Mouse (Mus musculus): ENCODE data around the gene Gpr84.
A peak's percentile ranks its signal among the peaks of the same experiment; 100 is the strongest.
"Not testable (repeated sequence)": the region's sequence is repeated elsewhere in the genome, so short reads cannot be mapped to it uniquely, and the experiment has no call there.

Gpr84 gene

DNA sequence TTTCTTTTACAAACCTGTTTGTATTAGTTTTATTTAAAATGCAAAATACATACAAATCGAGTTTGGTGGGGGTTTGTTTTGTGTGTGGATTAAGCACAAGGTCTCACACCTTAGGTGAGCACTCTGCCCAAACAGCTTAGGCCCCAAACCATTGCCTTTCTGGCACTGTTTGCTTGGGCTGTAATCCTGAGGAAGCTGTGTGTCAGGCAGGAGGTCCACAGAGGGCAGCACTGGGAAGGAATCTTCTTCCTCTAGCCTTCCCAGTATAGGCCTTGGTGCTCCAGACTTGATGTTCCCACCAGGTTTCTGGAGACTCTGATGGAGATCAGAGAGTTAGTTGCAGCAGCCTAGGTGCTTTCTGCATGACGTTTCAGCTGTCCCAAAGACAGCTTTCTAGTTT is 25.8 kb downstream of the Gpr84 start:
- no peak for DNase-seq

DNA sequence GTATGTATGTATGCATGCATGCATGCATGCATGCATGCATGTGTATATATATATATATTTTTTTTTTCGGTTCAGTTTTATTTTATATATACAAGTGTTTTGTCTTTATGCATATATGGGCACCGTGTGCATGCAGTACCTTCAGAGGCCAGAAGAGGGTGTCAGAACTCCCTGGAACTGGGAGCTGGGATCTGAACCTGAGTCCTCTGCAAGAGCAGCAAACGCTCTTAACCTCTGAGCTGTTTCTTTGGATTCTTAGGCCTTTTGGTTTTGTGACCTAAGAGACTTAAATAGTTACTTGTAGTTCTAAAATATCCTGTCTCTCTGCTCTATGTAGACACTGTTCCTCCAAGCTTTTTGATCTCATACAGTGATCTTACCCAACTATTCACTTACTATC is 26.3 kb downstream of the Gpr84 start:
- peak; percentile 70 for DNase-seq

DNA sequence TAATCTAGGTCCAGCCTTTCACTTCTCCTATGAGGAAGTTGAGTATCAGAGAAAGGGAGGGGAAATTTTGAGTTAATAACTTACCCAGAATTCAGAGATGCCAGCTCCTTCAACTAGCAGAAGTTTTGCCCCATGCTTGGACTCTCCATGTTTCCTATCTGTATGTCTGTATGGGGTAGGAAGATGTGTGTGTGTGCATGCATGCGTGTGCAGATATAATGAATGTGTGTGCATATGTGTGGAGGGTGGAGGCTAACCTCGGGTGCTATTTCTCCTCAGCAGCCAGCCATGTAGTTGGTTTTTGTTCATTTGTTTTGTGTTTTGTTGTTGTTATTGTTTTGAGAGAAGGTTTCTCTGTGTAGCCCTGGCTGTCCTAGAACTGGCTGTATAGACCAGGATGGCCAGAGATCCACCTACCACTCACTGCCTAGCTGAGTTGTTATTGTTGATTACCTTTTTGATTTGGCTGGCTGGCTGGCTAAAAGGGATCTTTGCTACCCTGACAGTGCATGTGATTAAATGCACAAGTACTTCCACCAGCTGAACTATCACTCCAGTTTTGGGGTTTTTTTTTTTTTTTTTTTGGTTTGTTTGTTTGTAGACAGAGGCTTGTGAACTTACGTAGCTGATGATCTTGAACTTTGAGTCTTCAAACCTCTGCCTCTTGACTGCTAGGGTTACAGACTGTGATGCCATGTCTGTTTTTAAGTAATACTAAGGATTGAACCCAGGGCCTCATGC is 28.8 kb downstream of the Gpr84 start:
- no peak for DNase-seq

DNA sequence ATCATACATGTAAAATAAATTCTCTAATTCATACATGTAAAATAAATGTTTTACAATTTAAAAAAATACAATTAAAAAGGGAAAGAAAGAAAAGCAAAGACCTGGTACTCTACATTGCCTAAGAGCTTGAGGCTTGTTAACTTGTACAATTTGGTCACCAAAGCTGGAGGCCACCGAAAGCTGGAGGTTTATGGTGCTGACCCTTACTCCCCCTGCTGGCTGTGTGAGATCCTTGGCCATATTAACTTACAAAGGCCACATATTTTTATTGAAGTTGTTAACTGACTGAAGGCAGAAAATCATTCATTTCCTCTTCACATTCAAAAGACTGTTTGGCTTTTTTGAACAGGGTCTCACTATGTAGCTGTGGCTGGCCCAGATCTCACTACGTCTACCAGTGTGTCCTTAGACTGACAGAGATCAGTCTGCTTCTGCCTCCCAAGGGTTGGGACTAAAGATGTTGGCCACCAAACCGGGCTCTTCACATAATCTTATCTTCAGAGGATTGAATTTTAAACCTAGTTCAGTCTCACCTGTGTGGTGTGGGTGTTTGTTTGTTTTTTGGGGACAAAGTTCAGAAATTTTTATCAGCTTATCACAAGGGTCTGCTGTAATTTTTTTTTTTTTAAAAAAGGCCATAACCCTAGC is 29.5 kb downstream of the Gpr84 start:
- DNase-seq, result peak; percentile 67

DNA sequence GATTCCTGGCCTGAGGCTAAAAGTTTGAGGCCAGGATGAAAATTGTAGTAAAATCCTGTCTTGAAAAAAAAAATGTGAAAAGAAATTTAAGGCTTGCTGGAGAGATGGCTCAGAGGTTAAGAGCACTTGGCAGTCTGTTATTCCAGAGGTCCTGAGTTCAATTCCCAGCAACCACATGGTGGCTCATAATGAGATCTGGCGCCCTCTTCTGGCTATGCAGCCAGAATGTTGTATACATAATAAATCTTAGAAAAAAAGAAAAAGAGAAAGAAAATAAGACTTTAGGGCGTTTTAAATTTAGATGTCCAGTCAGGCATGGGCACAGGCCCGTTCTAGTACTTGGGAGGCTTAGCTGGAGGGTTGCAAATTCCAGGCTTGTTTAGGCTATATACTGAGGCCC is 30.7 kb downstream of the Gpr84 start:
- DNase-seq, result peak; percentile 74

DNA sequence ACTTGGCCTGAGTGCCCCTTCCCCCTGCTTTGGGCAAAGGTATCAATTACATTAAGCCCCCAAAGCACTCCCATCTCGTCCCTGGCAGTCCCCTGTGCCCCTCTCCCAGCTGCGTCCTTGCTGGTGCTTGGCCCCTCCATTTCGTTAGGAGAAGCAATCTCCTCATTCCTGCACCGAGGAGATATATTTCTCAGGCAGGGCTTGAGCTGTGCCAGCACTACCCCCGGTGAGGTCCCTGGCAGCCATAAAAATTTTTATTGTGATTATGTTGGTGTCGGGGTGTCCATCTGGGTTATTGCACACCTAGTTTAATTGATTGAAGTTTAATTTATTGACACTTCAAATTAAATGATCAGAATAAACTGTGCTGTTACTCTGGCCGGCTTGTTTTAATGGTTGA is 32.5 kb downstream of the Gpr84 start:
- DNase-seq, result no peak

DNA sequence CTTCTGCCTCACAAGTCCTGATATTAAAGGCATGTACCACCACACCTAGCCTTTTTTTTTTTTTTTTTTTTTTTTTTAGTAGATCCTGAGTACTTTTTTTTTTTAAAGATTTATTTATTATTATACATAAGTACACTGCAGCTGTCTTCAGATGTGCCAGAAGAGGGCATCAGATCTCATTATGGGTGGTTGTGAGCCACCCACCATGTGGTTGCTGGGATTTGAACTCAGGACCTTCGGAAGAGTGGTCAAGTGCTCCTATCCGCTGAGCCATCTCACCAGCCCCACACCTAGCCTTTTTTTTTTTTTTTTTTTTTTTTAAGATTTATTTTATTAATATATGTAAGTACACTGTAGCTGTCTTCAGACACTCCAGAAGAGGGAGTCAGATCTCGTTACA is 34.5 kb downstream of the Gpr84 start:
- DNase-seq, result not testable (repeated sequence)

DNA sequence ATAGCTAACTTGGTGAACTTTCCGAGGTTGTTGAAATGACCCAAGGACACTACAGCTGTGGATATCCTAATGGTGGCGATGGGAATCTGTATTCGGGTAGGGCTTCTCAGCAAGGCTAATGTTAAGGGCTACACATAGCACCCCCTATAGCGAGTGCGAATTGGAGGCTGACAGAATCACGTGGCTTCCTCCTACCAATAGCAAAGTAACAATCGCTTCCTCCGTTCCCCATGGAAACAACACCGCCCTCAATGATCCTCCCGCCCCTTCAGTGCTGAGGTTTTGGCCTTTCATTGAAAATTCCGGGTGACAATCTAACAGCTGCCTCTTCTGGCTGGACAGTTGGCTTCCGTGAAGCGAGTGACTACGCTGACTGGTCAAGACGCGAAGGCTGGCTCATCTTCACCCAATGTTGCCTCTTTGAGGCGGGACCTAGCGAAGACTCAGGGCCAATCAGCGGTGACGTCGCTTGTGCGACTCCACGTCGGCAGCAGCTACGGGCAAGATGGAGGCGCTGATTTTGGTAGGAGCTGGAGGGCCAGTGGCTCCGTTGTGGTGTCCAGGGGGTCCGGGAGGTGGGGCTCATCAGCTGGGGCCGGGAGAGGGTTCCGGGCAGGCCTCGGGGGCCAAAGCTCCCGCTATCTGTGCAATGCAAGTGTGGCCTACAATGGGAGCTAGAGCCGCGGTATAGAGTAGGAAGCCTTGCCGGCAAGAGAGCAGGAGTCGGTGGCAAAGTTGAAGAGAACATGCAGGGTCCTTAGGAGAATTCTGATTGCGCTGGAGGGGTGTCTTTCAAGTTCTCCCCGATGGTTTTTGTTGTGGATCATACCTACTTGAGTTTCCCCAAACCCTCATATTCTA is 37.8 kb downstream of the Gpr84 start, which contains the start of gene Copz1:
Gene Copz1, plus strand, starts transcription at position 296 of the 861 bp plus-strand sequence.
- DNase-seq, result peak; percentile 97

DNA sequence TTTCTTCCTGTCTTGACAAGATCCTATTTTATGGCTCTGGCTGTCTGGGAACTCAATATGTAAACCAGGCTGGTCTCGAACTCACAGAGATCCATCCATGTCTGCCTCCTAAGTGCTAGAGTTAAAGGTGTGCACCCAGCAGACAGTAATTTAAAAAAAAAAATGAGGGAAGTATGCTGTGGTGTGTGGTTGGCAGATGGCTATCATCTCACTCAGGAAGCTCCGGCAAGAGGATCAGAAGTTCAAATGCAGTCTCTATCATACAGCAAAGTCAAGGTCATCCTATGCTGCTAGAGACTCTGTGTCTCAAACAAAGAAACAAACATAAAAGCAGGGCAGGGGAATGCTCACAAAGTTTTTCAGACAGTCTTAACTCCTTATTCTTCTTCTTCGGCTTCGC is 41.5 kb downstream of the Gpr84 start:
- no peak for DNase-seq

DNA sequence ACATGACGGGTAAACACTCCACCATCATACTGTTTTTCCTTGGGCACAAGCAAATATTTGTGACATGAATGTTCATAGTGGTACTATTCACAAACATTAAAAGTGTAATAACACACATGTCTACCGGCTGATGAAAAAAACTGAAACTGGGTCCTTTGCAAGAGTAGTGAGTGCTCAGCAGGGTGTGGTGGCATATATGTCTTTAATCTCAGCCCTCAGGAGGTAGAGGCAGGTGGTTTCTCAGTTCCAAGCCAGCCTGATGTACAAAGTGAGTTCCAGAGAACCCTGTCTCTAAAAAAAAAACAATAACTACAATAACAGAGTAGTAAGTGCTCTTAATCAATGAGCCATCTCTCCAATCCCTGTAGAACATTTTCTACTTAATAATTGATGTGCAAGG is 45.6 kb downstream of the Gpr84 start:
- DNase-seq, result no peak

DNA sequence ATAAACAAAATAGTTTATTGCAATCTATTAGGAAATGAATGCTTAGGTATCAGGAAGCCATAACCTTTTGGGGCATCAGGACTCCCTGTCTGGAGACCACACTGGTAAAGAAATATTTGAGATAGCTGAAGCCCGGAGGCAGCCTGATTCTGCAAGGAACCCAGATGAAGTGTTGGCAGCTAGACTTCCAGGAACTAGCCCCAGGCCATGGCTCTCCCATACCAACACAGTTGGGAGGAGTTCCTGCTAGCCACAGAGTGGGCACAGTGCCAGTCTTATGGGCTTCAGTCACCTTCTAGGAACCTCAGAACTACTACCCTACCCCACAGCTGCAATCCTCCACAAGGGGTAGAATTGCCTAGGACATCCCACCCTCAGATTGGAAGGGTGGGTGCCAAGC is 50.4 kb downstream of the Gpr84 start:
- peak; percentile 44 for DNase-seq

DNA sequence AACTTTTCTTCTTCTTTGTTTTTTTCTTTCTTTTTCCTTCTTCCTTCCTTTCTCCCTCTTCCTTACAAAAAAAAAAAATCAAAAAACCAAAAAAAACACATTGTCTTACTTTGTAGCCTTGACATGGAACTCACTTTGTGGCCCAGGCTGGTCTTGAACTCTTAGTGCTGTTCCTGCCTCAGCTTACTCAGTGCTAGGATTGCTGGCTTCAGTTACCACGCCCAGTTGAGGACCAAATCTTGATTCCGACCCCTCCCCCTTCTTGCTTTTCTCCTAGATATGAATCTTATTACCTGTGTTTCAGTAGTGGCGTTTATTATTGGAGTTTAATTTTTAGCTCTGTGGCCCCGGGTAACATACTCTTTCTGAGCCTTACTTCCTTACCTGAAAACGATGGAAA is 51.2 kb downstream of the Gpr84 start:
- no peak for DNase-seq
